Mouse (Mus musculus) cerebellum, adult 18-20 months (tissue): Measurements from ENCODE around the gene Brpf1.
A peak's percentile ranks its signal among the peaks of the same experiment; 100 is the strongest.

Experiments used
- DNase-seq, 2 experiments: peaks; one replicate each; pipeline ENCODE4 v3.0.0; 2021

The Brpf1 gene

DNA sequence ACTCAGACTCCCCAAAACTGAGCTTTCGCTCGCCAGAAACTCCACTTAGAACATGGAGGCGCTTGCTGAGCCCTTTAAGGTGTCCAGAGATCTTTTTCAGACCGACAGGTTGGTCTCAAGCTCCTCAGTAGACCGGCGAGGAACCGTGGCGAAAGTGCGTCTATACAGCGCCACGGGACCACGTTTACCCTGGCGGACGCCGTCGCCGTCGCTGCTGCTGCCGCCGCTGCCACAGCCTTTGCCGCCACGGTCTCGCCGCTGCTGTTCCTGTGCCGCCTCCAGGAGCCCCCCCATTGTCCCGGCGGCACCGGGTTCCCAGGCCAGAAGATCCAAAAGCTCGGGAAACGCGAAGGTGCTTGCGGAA is at the start of gene Brpf1:
Brpf1 (plus strand) TSS at position 152 of the 364 bp plus-strand sequence.
- peak in 1 of 2 experiments; percentile 62 for DNase-seq

GRCm38 (mm10) chr6:113261174-113261858 is 45.6 kb upstream of the Brpf1 start:
- DNase-seq, result peak; percentile 19 to 23

GRCm38 (mm10) chr6:113263531-113263930 is 43.4 kb upstream of the Brpf1 start:
- DNase-seq, result no peak

GRCm38 (mm10) chr6:113264429-113264828 is 42.5 kb upstream of the Brpf1 start:
- DNase-seq, result no peak

DNA sequence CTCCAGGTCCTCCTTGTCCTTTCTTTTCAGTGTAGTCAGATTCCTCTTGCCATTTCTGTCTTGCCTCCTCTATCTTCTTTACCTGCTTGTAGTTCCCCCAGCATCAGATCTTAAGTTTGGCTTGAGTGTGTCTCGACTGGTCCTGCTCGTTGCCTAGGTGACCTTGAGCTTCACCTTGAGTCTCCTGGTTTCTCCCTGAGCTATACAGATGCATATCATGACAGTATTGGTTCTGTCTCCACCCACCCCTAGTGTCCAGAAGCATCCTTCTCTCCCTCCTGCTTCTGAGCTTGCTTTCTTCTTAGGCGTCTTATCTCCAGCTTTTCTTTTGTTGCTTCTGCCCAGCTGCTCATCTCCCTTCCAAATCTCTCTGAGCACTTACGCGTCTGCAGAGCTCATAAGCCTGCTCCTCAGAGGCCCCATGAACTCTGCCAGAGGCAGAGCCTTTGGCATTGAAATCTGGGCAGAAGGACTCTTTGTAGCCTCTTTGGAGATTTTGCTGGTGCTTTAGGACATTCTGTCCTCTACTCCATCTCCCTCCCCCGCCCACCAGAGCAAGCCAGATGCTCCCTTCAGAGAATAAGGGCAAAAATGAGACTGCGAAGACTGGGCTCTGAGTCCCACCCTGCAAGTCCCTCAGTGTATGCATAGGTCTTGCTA is 39.8 kb upstream of the Brpf1 start:
- no peak for DNase-seq

- DNase-seq, result no peak
These were observed 38.9 kb upstream of the Brpf1 start for GRCm38 (mm10) chr6:113267988-113268387.

GRCm38 (mm10) chr6:113272365-113272764 is 34.6 kb upstream of the Brpf1 start:
- DNase-seq, result no peak

- DNase-seq, result peak in 1 of 2 experiments; percentile 31
These were observed 30.1 kb upstream of the Brpf1 start for GRCm38 (mm10) chr6:113276846-113277245.

DNA sequence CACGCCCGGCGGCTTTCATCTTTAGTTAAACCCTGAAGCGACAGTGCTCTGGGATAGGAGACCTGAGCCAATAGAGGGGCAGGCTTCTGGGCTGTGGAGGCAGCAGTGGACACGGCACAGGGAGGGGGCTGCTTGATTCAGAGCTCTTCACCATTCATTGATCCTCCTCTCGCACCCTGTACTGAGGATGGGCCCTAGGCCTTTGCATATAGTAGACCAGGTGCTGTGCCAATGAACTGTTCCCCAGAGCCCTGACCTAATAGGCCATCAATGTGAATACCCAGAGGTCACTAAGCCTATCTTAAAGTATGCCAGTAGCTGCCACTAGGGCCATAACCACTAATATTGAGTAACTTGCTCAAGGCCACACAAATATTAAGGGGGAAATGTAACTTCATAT is 25.3 kb upstream of the Brpf1 start:
- no peak for DNase-seq

DNA sequence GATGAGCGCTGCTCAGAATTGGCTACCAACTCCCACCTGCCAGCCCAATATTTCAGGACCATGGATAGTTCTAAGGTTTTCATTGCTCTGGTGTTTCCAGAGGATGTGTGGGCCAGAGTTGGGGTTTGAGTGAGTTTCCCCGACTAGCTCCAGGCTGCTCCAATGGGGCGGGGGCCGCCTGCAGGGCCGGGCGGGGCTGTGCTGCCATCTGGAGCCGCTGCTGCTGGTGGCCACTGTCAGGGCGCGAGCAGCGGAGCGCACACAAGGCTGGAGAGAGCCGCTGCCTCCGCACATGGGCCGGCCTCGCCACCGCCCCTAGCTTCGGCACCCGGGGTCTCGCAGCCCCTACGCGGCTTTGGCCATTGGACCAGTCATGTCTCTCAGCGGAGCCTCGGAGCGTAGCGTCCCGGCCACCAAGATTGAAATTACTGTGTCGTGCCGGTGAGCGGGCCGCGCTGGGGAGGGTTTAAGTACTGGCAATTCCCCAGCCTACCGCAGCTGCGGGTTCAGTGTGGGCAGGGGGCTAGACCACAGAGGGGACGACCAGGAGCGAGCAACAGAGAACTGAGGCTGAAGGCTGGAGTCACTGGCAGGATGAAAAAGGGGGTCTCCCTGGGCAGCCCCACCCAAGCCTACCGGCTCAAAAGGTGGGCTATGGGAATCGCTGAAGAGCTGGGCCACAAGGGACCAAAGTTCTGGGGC is 24.7 kb upstream of the Brpf1 start, which contains the start of gene Cpne9:
Cpne9 (plus strand) TSS at position 207 of the 702 bp plus-strand sequence.
- peak; percentile 59 to 65 for DNase-seq

DNA sequence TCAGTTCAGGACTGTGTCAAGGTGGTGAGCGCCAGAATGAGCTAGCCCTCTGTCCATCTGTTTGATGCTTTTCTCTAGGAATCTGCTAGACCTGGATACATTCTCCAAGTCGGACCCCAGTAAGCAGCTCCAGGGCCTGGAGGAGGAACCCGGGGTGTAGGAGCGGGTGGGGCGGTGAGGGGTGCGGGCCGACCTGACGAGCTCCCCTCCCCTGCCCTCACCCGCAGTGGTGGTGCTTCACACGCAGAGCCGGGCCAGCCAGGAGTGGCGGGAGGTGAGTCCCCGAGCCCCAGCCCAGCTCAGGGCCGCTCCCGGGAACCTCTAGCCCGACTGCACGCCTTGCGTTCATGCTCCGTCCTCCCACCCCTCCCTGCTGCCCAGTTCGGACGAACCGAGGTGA is 24.0 kb upstream of the Brpf1 start:
- DNase-seq, result peak; percentile 46 to 50

- peak; percentile 37 to 58 for DNase-seq
These were observed 23.4 kb upstream of the Brpf1 start for GRCm38 (mm10) chr6:113283500-113283899.

GRCm38 (mm10) chr6:113284931-113285330 is 22.0 kb upstream of the Brpf1 start:
- DNase-seq, result no peak

- no peak for DNase-seq
These were observed 20.6 kb upstream of the Brpf1 start for GRCm38 (mm10) chr6:113286316-113286715.

DNA sequence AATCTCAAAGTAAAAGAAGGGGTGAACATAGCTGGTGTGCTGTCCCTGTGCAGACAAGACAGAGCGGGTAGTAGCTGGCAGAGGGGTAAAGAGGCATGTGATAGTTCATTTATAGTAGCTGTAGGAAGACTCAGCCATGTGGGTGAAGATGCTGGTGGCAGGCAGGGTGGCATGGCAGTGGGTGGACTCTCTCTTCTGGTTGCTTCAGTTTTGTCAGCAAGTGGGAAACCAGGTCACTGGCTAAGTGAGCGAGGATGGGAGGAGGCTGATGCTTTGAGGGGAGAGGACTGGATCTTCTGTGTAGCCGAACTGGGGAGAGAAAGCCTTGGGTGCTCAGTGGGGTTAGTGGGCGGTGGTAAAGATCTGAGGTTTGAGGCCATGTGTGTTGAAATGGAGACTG is 19.7 kb upstream of the Brpf1 start:
- DNase-seq, result no peak

GRCm38 (mm10) chr6:113289346-113289745 is 17.6 kb upstream of the Brpf1 start:
- DNase-seq, result no peak

- DNase-seq, result no peak
These were observed 16.6 kb upstream of the Brpf1 start for GRCm38 (mm10) chr6:113290346-113290745.

DNA sequence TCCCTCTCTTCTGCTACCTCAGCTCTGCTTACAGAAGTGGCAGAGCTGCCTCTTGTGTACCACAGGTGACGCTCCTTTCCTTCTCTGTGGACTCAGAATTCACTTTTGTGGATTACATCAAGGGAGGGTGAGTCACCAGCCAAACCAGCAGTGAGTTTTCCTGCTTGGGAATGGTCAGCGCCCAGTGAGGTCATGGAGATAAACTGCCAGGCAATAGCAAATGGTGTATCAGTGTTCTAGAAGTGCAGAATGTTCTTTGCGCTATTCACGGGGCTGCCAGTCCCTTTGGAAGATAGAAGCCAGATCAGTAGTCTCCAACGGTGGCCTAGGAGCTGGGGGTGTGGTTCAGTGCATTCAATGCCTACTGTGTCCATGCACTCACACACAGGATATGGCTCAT is 14.0 kb upstream of the Brpf1 start:
- no peak for DNase-seq

DNA sequence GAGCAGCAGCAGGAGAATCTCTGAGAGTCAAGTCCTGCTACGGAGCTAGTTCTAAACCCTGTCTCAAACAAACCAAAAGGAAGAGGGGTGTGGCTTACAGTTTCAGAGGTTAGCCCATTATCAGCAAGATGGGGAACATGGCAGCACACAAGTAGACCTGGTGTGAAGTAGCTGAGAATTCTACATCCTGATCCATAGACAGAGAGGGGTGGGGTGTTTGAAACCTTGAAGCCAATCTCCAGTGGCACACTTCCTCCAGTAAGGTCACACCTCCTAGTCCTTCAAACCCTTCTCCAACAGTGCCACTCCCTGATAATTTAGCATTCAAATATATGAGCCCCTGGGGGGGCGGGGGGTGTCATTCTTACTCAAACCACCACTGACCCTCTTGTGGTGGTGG is 10.9 kb upstream of the Brpf1 start:
- no peak for DNase-seq

GRCm38 (mm10) chr6:113296639-113297038 is 10.3 kb upstream of the Brpf1 start:
- no peak for DNase-seq

DNA sequence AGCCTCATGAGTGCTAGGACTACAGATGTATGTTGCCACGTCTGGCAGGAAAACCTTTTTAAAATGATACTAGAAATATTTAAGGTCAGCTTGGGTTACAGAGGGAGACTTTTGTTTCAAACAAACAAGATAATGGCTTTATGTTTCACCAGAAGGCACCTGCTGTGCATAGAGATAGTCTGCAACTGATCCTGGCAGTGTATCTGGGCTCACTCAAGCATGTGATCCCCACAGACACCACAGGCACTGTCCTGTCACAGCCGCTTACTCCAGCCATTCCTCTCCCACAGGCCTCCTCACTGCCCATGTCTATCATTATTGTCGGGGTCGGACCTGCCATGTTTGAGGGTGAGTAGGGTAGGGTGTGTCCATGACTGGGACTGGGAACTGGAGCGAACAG is 5.6 kb upstream of the Brpf1 start:
- no peak for DNase-seq

- peak in 1 of 2 experiments; percentile 21 for DNase-seq
These were observed 4.7 kb upstream of the Brpf1 start for GRCm38 (mm10) chr6:113302258-113302657.

DNA sequence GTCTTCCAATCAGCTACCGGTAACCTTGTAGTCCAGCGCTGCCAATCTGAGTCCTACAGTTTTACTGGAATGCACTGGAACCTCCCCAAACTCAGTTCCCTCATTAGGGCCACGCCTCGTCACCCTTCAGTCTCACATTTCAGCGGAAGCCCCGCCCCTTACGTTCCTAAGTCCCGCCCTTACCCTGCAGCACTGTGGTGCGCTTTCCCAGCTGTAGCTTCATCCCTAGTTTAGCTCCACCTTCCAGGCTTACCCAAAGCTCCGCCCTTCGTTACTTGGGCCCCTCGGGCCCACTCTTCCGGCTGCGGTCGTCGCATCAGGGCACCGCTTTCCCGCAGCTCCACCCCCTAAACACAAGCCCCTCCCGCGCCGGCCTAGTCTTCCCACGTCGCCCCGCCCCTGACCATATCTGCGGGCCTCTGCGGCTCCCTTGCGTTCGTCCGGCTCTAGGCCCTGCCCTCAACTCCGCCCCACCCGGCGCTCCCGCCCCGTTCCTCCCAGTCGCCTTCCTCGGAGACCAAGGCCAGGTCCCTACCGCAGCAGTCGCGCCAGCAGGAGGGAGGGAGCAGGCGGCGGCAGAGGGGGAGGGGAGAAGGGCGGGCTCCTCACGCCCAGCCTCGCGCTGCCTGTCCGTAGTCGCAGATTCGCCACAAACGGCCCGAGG is 483 bp upstream of the Brpf1 start:
- peak; percentile 99 to 100 for DNase-seq
